Mouse (Mus musculus): ENCODE results near the gene Nfib.

DNA sequence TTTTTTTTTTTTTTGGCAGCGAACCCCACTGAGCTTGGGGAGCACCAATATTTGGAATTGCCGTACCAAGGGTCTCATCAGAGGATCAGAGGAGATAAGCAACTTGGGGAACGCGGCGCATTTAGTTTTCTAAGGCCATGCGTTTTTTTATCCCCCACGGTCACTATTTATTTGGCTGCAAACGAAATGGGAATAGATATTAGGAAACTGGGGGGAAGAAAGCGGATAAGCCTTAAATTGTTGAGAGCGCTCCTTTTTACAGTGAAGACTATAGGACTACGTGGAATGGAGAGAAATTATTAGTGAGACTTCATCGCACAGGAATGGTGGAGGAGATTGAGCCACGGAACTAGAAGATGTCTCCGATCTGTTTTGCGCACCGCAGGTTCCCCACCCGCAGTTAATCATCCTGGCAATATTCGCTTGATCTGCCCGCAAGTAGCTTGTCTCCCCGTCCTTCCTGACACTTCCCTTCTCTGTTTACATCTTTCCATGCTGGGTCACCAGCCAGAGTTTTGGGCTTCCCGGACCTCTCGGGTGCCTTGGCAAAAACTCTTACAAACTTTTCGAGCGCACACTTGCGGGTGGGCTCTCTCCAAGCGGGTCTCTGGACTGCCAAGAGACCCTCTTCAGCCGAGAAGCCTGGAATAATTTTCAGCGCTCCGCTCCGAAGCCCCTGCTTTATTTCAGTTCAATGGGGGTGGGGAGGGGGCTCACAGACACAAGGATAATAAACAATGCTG is 167.3 kb downstream of the Nfib start:
- TF ChIP-seq POLR2A (IDR thresholded peaks at IDR 0.05; ENCODE audit: control insufficient read depth, extremely low read depth, insufficient read depth, low read length, poor library complexity) (no peak), CTCF (IDR thresholded peaks at IDR 0.05; ENCODE audit: borderline replicate concordance, control insufficient read depth, extremely low read depth, insufficient read depth, low read length, poor library complexity) (no peak)

Measured in thymus, adult 2 months (tissue).